Mouse (Mus musculus) Muller cell, postnatal 12 days (primary cell): ENCODE data around the gene Prdm5.

ENCODE experiments used
- DNase-seq: peaks from one replicate; pipeline ENCODE4 v3.0.0-alpha.2; 2015; ENCODE audit errors: inconsistent ontology term

Prdm5 gene

DNA sequence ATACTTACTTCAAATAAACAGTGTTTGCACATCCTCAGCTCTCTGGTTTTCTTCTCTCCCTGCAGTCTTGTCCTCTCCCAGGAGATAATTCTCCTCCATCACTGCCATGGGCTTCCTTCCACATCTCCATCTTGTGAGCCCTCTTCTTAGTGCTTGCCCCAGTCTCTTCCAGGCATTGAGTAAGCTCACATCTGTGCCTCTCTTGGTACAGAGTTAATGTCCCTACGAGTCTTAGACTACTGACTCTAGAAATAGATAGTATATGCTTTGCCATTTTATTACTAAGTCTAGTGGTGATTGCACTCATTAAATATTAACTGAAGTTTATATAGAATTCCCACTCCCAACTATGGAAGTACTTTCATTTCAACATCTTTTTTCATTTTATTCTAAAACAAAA is 154.0 kb downstream of the Prdm5 start:
- DNase-seq = no peak

GRCm38 (mm10) chr6:65933177-65933576 is 154.4 kb downstream of the Prdm5 start:
- no peak for DNase-seq

DNA sequence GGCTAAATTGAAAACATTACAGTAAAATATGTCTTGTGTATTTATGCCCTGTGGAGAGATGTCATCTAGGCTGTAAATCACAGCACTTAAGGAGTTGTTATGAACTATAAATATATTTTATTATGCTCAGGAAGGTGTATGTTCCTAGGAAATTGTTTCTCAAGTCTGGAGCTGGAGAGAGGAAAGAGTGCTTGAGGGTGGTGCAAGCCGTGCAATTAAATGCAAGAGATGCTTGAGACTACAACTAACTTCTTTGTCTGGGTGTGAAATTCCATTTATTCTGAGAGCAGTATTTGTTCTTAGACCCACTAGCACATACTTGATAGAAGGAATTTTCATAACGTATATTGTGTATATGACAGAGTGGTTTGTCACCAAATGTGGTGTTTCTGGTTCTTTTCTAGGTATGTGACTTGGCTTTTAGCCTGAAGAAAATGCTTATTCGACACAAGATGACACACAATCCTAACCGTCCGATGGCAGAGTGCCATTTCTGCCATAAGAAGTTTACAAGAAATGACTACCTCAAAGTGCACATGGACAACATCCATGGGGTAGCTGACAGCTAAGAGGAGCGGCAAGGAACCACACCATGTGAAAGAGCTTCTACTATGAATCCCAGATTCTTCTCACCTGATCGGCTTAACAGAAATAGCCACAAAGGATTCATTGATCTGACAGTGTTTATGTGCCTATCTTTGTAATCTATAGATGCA is 156.9 kb downstream of the Prdm5 start:
- no peak for DNase-seq

DNA sequence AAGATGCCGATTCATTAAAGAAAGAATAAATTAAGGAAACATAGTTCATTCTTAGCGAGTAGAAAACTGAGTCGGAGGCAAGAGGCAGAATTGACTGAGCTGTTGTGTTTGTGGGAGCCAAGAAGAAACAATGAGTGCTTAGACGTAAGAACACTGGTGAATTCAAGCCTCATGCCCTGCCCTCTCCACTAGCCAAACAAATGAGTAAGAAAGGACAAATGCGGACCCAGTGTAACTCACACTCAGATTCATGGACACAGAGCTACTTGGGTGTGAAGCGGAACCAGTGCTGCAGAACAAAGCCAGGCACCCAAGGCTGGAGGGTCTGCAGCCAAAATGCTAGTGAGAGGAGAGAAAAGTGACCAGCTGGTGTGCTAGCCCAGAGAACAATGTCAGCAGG is 171.7 kb downstream of the Prdm5 start:
- DNase-seq = no peak

- no peak for DNase-seq
Measured at GRCm38 (mm10) chr6:65952309-65952708, 173.5 kb downstream of the Prdm5 start, which contains the start of gene 4930544G11Rik. 4930544G11Rik (plus strand) TSS chr6:65952609.

DNA sequence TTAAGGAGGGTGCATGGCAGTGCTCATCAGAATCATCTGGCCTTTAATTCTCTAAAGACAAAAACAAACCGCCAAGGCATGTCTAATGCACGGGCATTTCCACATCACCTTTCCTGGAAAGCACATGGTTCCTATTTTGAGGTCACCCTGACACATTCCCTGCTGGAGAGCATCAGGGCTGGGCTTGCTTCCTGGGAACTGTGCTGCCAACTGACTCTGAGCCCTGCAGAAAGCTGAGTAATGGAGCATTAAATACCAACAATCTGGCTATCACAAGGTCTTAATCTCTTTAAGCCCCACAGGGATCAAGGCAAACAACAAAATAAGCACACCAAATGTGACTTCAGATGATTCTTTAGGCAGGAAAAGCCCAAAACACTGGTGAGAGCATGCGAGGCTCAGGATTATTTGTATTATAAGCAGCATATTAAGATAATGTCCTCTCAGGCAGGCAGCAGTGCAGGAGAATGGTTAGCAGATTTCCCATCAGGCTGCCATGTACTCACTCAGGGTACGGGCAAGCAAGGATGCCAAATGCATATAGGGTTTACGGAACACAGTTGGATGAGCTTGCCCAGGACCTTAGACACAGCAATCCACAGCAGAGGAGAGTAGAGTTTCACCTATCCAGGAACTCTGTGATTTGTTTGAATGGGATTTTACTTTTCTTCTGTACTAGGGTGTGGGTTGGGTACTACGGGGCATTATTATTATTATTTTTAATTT is 190.8 kb downstream of the Prdm5 start:
- peak; percentile 52 for DNase-seq

- no peak for DNase-seq
Measured at GRCm38 (mm10) chr6:65970410-65970809, 191.6 kb downstream of the Prdm5 start.
